Mouse (Mus musculus): ENCODE data around the gene Fscn1.

DNA sequence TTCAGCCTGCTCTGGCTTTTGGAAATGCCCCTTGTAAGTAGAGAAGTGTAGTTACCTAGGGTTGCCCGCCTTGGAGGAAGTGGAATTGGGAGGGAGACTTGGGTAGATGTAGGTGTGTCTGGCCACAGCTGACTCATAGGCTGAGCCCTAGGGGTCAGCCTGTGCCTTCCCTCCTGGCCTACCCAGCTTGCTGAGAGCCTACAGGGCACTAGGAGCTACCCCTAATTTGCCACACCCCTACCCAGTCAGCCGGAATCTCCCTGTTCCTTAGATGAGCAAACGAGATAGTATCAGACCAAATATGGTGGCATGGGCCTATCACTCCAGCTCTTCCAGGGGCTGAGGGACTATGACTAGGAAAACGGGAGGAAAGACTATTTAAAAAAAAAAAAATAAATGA lies 47.4 kb upstream of the Fscn1 start:
- TF ChIP-seq EP300 (IDR thresholded peaks at IDR 0.05; ENCODE audit: low read depth) (no peak), CTCF (IDR thresholded peaks at IDR 0.05; ENCODE audit: low read depth) (no peak)
